Mouse (Mus musculus) ES-CJ7 (cell line): ENCODE measurements at regions not wholly inside any gene's neighbourhood (a gene's known extent, or its start where the extent isn't known, plus 50 kb on each side); places are given as distances from the start of the nearest gene placed in this dataset.

Experiments
- DNase-seq: peaks from one replicate; pipeline ENCODE4 v3.0.0; 2011; ENCODE audit warnings: low read depth, low spot score

GRCm38 (mm10) chr13:32649982-32650381 is 133.8 kb downstream of the Mylk4 start:
- DNase-seq = no peak

DNA sequence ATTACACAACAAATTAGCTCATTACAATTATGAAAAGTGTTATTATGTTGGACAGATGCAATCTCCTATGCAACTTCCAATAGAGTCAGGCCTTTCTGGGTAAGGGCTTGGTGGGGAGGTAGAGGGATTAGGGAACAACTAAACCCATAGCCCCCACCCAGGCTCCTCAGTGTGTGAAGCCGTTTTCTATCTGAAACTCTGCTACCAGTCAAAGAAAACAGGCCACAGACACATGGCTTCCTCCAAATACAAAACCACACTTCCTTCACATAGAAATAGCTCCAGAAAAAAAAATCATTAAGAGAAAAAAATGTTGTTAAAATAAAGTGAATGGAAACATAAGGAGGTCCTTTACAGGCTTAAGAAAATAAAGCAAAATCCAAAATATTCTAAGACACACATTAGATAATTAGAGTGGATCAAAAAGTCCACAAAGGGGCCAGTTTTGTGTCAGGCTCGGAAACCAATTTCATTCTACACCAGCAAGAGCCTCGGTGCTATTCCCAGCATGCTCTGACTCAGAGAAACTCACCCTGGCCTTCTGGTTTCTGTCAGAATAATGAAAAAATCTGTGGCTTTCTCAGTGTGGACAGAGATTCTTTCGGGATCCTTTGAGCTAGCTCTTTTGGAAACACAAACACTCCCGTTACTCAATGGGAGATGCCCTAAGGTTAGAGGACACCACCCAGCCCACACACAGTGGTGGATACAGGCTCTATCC is 140.6 kb downstream of the Mylk4 start:
- DNase-seq = no peak

DNA sequence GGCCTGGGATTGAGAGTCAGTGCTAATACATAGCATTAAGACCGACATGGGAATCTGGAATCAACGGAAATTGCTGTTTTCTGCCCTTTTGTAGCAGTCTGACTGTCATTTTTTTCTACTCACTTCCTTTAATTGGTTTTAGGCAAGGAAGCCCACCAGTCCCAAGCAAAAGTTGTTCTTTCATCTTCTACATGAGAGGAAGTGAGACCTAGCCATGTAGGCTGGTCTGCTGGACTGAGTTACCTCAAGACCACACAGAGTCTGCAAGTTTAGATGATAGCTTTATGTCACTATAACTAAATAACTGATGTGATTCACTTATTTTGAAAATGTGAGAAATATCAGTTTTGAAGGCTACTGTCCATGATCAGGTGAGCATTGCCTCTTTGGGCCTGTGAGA is 142.8 kb downstream of the Mylk4 start:
- no peak for DNase-seq

- no peak for DNase-seq
These were observed 153.5 kb downstream of the Mylk4 start for GRCm38 (mm10) chr13:32630122-32630732.

GRCm38 (mm10) chr13:32613916-32614315 is 169.8 kb downstream of the Mylk4 start:
- DNase-seq = no peak

DNA sequence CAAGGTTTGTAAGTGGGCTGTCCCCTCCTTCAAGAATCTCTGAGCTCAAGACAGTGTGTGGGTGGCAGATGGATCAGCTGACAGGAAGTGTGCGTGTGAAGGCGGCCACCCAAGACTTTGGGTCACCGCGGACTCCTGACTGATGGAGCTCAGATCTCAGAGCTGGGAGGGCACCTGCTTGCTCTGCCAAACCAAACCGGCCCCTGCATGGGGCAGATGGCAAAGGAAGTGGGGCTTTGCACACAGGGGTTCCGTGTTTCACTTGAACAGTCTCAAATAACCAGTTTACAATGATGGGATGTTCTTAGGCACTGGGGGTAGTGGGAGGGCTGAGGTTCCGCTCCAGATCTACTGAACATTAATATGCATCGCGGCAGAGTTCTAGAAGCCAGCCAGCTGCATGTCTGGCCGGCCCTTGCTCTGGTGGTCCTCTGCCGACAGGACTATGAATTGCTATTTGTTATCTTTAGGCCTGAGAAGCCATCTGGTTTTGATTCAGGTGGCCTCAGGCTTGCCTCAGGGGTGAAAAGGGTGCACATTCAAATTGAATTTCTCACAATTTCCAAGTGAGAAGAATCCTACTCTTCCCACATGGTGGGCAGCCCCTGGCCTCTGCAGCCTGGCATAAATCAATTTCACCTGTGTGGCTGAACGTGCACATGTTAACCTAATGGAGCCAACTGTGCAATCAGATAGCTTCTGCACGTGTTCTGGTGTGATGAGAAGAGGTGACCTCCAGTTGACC is 172.0 kb downstream of the Mylk4 start:
- no peak for DNase-seq

GRCm38 (mm10) chr13:32610970-32611369 is 172.8 kb downstream of the Mylk4 start:
- no peak for DNase-seq

GRCm38 (mm10) chr13:32608413-32608812 is 175.3 kb downstream of the Mylk4 start:
- no peak for DNase-seq

DNA sequence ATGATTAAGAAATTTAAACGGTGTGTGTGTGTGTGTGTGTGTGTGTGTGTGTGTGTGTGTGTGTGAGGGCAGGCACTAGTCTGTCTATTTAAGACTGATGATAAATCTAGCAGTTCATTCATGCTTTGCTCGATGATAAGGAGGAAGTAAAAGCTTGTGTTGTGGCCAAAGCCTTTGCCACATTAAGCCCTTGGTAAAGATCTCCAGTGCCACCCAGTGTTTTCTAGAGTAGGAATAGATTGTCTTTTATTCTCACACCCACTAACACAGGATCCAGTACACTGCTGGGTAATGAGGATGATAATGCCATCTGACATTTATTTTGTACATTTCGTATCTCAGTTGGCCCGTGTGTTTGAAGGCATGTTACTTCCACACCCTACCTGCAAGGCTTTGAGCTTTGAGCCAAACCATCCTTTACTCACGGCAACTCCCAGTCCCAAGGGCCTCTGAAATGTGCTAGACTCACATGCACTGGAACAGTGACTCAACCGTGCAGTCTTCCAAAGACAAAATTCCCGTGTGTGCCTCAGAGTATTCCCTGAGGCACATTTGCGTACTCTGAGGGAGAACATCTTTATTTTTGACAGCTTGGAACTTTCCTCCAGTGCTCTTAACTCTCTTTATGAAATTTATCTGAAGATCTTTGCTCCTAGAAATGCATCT is 179.7 kb downstream of the Mylk4 start:
- no peak for DNase-seq

DNA sequence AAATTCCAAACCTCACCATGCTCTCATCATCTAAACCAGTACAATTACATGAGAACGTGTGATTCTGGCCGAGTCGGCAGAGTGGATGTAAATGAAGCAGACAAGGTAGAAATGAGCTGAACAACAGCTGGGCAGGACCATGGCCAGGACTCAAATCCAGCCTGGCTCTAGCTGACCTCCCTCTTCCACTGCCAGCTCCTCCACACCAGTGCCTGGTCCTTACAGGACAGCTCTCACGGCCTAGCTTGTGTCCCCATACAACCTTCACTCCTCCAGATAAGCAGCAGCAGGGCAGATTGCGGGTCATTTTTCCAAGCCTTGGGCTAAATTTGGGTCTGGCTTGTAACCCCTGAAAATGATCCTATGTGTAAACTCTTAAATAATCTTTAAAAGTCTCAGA is 182.4 kb downstream of the Mylk4 start:
- DNase-seq = no peak

DNA sequence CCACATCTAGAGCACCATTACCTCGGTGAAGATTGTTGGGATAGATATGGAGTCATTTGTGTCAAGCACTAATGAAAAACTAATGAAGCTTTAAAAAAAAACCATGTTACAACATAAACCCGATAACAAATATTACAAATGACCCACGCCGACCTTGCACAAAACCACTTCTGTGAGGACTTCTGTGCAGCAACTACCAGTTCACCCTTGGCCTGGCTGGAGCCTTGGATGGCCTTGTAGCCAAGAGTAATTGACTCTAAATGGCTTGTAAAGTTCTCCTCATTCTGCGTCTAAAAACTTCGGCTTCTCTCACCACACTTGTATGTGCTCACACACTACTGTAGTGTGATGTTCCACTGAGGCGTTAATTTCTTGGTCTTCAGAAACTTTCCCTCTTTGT is 190.1 kb downstream of the Mylk4 start:
- DNase-seq = no peak

DNA sequence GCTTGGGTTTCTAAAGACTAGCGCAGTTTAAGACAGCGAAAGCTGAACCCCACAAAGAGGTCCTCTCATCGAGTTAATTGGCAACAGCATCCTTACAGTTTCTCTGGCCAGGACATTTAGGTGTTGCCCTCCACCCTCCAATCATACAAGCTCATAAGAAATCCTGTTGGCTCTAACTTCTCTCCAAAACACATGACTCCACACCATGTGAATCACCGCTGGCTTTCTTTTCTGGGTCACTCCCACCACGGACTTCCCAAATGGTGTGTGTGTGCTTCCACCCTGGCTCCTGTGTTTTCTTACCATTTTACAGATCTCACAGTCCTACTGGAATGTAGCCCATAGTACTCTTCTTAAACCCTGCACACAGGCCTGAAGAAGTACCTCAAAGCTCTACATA is 190.6 kb downstream of the Mylk4 start:
- DNase-seq = no peak

- no peak for DNase-seq
These were observed 202.2 kb downstream of the Mylk4 start for GRCm38 (mm10) chr13:32581598-32581997.

GRCm38 (mm10) chr13:32567850-32568249 is 215.9 kb downstream of the Mylk4 start:
- DNase-seq = no peak

DNA sequence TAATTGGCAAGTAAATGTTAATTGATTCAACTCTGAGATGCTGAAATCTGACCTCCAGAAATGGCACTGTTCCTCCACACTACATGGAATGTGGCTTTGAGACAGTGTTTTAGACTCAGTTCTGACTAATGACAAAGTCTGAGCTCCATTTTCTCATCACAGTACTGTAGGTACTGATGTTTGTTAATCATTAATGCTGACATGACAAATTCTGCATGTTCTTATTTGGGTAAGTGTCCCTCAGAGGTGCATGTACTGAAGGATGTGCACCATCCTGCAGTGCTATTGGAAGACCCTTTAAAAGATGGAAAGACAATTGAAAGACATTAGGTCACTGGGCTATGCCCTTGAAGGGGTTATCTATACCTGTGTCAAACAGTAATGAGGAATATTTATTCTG is 222.1 kb upstream of the Gmds start:
- DNase-seq = no peak

- no peak for DNase-seq
These were observed 217.9 kb upstream of the Gmds start for GRCm38 (mm10) chr13:32556396-32556795.

DNA sequence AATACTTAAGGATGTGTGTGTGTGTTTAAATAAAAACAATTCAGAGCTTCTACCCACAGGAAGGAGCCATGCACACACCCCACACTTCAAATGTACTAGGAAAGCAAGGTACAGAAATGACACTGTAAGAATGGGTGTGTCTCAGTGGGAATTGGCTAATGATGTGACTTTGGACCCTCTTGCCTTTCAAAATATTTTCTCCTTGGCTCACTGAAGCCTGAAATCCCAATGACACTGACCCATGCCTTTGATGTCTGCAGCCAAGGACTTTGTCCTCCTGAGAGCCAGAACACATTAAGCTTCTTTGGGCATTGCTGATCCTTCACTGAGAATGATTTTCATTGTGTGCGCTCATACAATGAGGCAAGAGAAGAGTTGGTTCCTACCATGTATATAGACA is 216.5 kb upstream of the Gmds start:
- DNase-seq = no peak

GRCm38 (mm10) chr13:32554601-32555000 is 216.1 kb upstream of the Gmds start:
- DNase-seq = no peak

DNA sequence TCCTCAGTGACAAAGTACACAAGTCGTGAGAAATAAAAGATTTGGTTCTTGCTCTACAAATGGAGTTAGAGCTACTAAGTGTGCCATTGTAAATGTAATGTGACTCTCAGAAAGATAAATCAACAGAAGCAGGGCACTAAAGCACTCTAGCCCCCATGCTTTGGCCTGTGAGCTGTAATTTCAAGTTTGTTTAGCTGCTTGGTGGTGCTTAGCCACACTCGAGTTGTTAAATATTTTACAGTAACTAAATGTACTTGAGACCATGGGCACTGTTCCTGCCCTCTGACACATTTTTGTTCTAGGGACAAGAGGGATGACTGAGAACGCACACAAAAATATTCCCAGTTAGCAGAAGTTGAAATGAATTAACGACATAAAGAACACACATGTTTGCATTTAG is 214.6 kb upstream of the Gmds start:
- no peak for DNase-seq

DNA sequence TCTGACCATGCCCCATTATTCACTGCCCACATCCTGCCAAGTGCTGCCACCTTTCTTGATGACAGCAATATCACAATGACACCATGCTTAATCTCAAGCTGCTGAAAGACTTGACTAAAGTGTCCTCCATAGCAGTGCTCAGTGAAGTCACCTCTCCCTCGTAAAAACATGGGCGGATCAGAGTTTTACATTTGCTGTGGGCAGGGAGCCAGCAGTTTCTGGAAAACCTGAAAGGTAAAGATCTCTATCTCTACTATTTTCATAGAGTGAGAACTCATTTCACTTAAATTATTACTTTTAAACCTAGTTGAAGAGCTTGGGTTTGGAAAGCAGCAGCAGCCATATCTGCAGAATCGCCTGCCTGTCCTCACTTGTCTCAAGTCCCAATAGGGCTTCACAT is 211.6 kb upstream of the Gmds start:
- DNase-seq = no peak

DNA sequence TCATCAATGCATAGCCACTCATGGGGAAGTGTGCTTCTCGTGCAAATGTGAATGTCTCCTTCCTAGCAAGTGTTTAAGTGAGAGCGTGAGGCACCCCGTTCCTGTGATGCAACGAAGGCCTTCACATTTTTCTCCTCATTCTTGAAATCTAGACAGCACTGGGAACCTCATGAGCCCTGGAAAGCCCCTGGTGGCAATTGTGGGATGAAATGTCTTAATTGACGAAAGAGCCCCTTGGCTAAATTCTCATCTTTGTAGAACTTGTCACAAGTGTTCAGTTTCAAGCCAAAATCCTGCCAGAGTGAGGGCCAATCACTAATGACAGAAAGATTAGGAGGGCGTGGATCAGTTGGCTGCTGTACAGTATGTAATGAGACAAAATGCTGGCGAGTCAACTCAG is 208.6 kb upstream of the Gmds start:
- no peak for DNase-seq

DNA sequence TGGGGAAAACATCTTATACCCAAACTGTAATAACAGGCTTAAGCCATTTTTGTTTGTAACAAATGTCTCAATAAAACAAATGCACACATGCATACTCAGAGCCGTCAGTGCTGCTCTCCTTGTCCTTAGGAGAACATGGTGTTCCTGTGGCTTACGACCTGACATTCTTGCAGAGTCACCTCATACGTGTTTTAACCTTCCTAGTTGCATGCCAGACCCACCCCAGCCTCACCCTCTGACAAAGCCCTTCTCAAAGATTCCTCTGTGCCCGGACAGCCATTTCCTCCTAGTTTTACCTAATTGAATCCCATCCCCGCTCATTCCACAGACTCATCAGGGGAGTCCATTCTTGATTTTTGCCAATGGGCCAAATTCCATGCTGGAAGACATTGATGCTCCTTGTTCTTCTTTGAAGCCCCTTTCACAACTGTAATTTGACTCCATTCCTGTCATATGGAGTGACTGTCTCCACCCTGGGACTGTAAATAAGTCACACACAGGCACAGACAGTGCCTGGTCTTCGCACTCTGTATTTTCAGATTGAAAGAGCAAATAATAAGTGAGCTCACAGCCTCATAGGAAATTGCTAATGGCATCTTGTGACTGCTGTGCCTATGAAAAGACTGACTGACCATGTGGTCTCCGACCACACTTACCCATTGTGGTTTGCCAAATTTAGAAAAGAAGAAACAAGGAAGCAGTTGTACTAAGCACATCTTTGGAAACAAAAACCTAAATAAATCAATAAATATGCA is 206.6 kb upstream of the Gmds start:
- no peak for DNase-seq
